Mouse (Mus musculus) left cerebral cortex, adult 11 months (tissue): ENCODE data around the gene Ccl4.

Experiments
- DNase-seq: peaks from one replicate; pipeline ENCODE4 v3.0.0; 2022; ENCODE audit warnings: low spot score

The Ccl4 gene

GRCm38 (mm10) chr11:83662204-83662603, at the start of gene Ccl4:
Ccl4 (plus strand) TSS chr11:83662584.
- DNase-seq, result no peak

GRCm38 (mm10) chr11:83616586-83616985, 45.8 kb upstream of the Ccl4 start:
- DNase-seq, result no peak

GRCm38 (mm10) chr11:83618238-83618637, 44.1 kb upstream of the Ccl4 start:
- DNase-seq, result no peak

- no peak for DNase-seq
Observed at GRCm38 (mm10) chr11:83619037-83619436, 43.3 kb upstream of the Ccl4 start.

GRCm38 (mm10) chr11:83623586-83623985, 38.8 kb upstream of the Ccl4 start:
- DNase-seq, result no peak

GRCm38 (mm10) chr11:83628808-83629207, 33.6 kb upstream of the Ccl4 start:
- DNase-seq, result no peak

GRCm38 (mm10) chr11:83630630-83631029, 31.8 kb upstream of the Ccl4 start:
- DNase-seq, result no peak

GRCm38 (mm10) chr11:83631065-83631464, 31.3 kb upstream of the Ccl4 start:
- no peak for DNase-seq

- DNase-seq, result no peak
Observed at GRCm38 (mm10) chr11:83632744-83633143, 29.6 kb upstream of the Ccl4 start.

GRCm38 (mm10) chr11:83634425-83634824, 28.0 kb upstream of the Ccl4 start:
- no peak for DNase-seq

- DNase-seq, result no peak
Observed at GRCm38 (mm10) chr11:83634898-83635297, 27.5 kb upstream of the Ccl4 start.

- no peak for DNase-seq
Observed at GRCm38 (mm10) chr11:83636742-83637235, 25.6 kb upstream of the Ccl4 start.

- no peak for DNase-seq
Observed at GRCm38 (mm10) chr11:83638934-83639333, 23.4 kb upstream of the Ccl4 start.

- DNase-seq, result no peak
Observed at GRCm38 (mm10) chr11:83639533-83639932, 22.9 kb upstream of the Ccl4 start.

GRCm38 (mm10) chr11:83640141-83640540, 22.2 kb upstream of the Ccl4 start:
- no peak for DNase-seq

- no peak for DNase-seq
Observed at GRCm38 (mm10) chr11:83641216-83641615, 21.2 kb upstream of the Ccl4 start.

GRCm38 (mm10) chr11:83645521-83645920, 16.9 kb upstream of the Ccl4 start, which contains the start of gene Rpl9-ps1:
Rpl9-ps1 (minus strand) TSS chr11:83645621.
- DNase-seq, result no peak

GRCm38 (mm10) chr11:83646356-83647149, 15.8 kb upstream of the Ccl4 start:
- DNase-seq, result no peak

GRCm38 (mm10) chr11:83649305-83649841, 13.0 kb upstream of the Ccl4 start, which contains the start of gene Ccl3:
Ccl3 (minus strand) TSS chr11:83649355.
- DNase-seq, result no peak

- DNase-seq, result no peak
Observed at GRCm38 (mm10) chr11:83654606-83655005, 7.8 kb upstream of the Ccl4 start.

- no peak for DNase-seq
Observed at GRCm38 (mm10) chr11:83657508-83657907, 4.9 kb upstream of the Ccl4 start.

- DNase-seq, result no peak
Observed at GRCm38 (mm10) chr11:83658797-83659196, 3.6 kb upstream of the Ccl4 start.

- DNase-seq, result no peak
Observed at GRCm38 (mm10) chr11:83663532-83663931, 1.1 kb downstream of the Ccl4 start.
